Mouse (Mus musculus) heart, postnatal 0 days (tissue): ENCODE data around the gene Foxo6.

Source experiments
- CTCF ChIP-seq: IDR thresholded peaks from 2 replicates; pipeline ENCODE4 v1.5.1; 2016; ENCODE audit warnings: antibody characterized with exemption, control low read depth, low read depth
- EP300 ChIP-seq: IDR thresholded peaks from 2 replicates; pipeline ENCODE4 v1.6.1; 2016; ENCODE audit warnings: antibody characterized with exemption, low read depth

- TF ChIP-seq CTCF, result no peak
- TF ChIP-seq EP300, result peak; percentile 76
Observed at GRCm38 (mm10) chr4:120247412-120247811, 39.7 kb downstream of the Foxo6 start.
